Mouse (Mus musculus) embryonic fibroblast, embryonic 13.5 days (primary cell): Measurements from ENCODE around the gene Higd1b. TPM values are rescaled to one million over a fixed set of nuclear protein-coding genes. Genes with fewer than 3 reads are reported as not detected.
A peak's percentile ranks its signal among the peaks of the same experiment; 100 is the strongest.

Experiments used
- H3K27ac ChIP-seq: 2 replicates; pipeline ENCODE4 v1.5.1; 2012; ENCODE audit warnings: low read length, control low read depth, inconsistent platforms; ENCODE audit not compliant: insufficient read depth
- H3K4me1 ChIP-seq: 2 replicates; pipeline ENCODE4 v1.6.1; 2011; ENCODE audit warnings: low read length; ENCODE audit not compliant: control insufficient read depth, insufficient read depth
- H3K4me3 ChIP-seq: 2 replicates; pipeline ENCODE4 v1.5.1; 2011; ENCODE audit warnings: mild to moderate bottlenecking, control low read depth, low read length; ENCODE audit not compliant: insufficient read depth
- CTCF ChIP-seq: IDR thresholded peaks from 2 replicates; pipeline ENCODE4 v1.5.1; 2011; ENCODE audit warnings: mild to moderate bottlenecking, control low read depth, low read length, moderate library complexity, borderline replicate concordance; ENCODE audit not compliant: insufficient read depth
- POLR2A ChIP-seq: IDR thresholded peaks from 2 replicates; pipeline ENCODE4 v1.6.1; 2011; ENCODE audit warnings: low read depth, mild to moderate bottlenecking, control low read depth, low read length, moderate library complexity
- polyA plus RNA-seq: library from polyadenylated mRNA; stranded (reverse); fragments of >200 nt; gene quantifications from 2 replicates; pipeline ENCODE4 v1.2.4, GENCODE M21; 2011; ENCODE audit warnings: low read depth; ENCODE audit not compliant: missing spikeins, insufficient read length

Higd1b gene
- not detected in 2 replicates for polyA plus RNA-seq

DNA sequence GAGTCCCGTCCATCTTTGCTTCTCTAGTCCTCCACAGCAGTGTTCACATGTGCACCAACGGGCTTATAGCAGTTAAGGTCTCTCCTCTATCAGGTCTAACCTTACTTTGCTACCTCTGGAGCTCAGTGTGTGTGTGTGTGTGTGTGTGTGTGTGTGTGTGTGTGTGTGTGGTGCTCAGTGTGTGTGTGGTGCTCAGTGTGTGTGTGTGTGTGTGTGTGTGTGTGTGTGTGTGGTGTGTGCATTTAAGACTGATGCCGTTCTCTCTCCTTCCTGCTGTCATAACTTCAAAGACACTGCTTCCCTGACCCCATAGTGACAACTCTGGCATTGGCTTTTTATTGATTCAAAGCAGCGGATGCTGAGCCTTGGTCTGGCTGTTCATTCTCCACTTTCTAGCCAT lies at the start of gene Higd1b:
Gene Higd1b (plus strand): TSS at position 301 of the 400 bp plus-strand sequence.
- no peaks in the 10 kb centered on the region for H3K4me1 ChIP-seq
- H3K4me3 ChIP-seq: no peak within 1 kb of the TSS
- TF ChIP-seq CTCF (no peak), POLR2A (no peak)
- no peak within 1 kb of the TSS for H3K27ac ChIP-seq

- Histone ChIP-seq H3K4me3 (no peak overlapping the region), H3K27ac (no peak overlapping the region), H3K4me1 (0 out of 2 replicates have a peak, but pooled peaks cover 3% of the 10 kb centered on the region)
- TF ChIP-seq POLR2A: no peak
- TF ChIP-seq CTCF: no peak
Observed at GRCm38 (mm10) chr11:102787688-102788177, 47.9 kb upstream of the Higd1b start.

DNA sequence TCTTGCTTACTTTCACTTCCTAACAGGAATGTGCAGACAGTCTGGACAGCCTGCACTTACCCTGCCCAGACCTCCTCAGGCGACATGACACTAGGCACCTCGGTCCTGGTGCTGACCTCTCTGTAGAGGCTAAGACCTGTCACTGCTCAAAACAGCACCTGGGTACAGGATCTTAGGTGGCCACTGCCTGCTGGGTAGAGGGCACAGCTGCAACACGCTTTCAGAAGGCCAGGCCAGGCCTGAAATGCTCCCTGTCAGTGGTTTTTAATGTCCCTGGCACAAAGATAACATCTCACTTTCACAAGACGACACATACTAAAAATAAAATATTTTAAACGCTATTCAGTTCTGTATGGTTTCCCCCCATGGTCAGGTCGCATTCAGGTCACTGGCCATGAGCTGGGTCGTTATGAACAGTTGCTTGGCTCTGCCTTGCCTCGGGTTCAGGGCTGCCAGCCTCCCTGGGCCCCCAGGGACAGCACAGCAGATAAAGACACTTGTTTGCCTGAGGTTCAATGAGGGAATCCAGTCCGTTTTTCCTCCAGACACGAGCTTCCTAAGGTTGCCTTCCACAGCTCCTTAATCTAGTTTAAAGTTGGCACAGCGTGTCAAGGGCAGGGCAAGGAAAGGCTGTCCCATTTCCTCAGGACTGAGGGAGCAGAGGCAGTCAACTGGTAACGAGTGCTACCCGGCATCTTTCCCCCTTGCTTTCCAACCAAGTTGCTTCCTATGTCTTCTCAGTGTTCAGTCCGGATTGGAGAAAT lies 43.8 kb upstream of the Higd1b start:
- no peak overlapping the region for H3K4me3 ChIP-seq
- no peak overlapping the region for H3K27ac ChIP-seq
- 0 out of 2 replicates have a peak, but pooled peaks cover 3% of the 10 kb centered on the region for H3K4me1 ChIP-seq
- TF ChIP-seq POLR2A: no peak
- no peak for TF ChIP-seq CTCF

GRCm38 (mm10) chr11:102794157-102794556 lies 41.5 kb upstream of the Higd1b start:
- no peak overlapping the region for H3K27ac ChIP-seq
- no peak for TF ChIP-seq CTCF
- no peak for TF ChIP-seq POLR2A
- H3K4me3 ChIP-seq: no peak overlapping the region
- H3K4me1 ChIP-seq: 0 out of 2 replicates have a peak, but pooled peaks cover 3% of the 10 kb centered on the region

DNA sequence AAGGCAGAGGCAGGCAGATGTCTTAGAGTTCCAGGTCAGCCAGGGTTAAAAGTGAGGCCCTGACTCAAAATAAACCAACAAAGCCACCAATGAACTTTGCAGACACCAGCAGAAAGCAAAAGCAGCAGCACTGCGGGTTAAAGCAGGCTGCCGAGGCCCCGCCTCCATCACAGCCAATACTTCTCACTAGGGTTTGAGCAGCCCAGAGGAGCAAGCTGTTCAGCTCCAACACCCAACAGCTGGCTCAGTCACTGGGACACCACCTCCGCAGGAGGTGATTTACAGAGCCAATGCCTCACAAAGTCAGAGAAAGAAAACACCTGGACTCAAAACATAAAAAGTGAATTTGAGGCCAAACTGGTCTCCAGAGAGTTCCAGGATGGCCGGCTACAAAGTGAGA lies 32.2 kb upstream of the Higd1b start:
- no peak for TF ChIP-seq POLR2A
- no peak for TF ChIP-seq CTCF
- no peaks in the 10 kb centered on the region; the same call in 1 of the 2 replicates for H3K4me1 ChIP-seq
- no peak overlapping the region for H3K4me3 ChIP-seq
- no peak overlapping the region for H3K27ac ChIP-seq

DNA sequence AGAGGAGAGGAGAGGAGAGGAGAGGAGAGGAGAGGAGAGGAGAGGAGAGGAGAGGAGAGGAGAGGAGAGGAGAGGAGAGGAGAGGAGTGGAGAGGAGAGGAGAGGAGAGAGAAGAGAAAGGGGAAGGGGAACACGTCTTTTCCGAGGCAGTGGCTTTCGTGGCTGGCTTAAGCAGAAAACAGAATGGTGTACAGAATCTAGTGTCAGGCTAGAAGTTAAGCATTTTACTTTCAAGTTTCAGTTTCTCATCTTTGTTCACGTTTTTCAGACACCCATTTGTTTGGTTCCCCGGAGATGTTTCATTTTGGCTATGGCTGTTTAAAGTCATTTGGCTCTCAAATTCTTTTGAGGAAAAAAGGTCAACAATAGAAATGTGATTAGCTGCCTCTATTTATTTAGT lies 27.4 kb upstream of the Higd1b start:
- no peak overlapping the region for H3K4me3 ChIP-seq
- no peak for TF ChIP-seq POLR2A
- no peak for TF ChIP-seq CTCF
- no peaks in the 10 kb centered on the region; the same call in none of the 2 replicates for H3K4me1 ChIP-seq
- H3K27ac ChIP-seq: no peak overlapping the region

- no peak for TF ChIP-seq CTCF
- no peak for TF ChIP-seq POLR2A
- Histone ChIP-seq H3K4me1 (peaks cover 2% of the 10 kb centered on the region), H3K4me3 (no peak overlapping the region), H3K27ac (no peak overlapping the region)
Observed at GRCm38 (mm10) chr11:102810721-102811485, 24.7 kb upstream of the Higd1b start.

- Histone ChIP-seq H3K27ac (no peak overlapping the region), H3K4me1 (peaks cover 5% of the 10 kb centered on the region), H3K4me3 (no peak overlapping the region)
- TF ChIP-seq CTCF (no peak), POLR2A (no peak)
Observed at GRCm38 (mm10) chr11:102814881-102815280, 20.8 kb upstream of the Higd1b start.

GRCm38 (mm10) chr11:102818121-102819020 lies 17.3 kb upstream of the Higd1b start:
- peak overlapping the region; percentile 58 for H3K27ac ChIP-seq
- TF ChIP-seq POLR2A (no peak), CTCF (no peak)
- H3K4me3 ChIP-seq: peak overlapping the region; percentile 99

GRCm38 (mm10) chr11:102819021-102819782 lies 16.4 kb upstream of the Higd1b start, which contains the start of gene Gjc1:
TSS of gene Gjc1 (minus strand) at chr11:102819700.
- peak within 1 kb of the TSS; percentile 99 for H3K4me3 ChIP-seq
- no peak for TF ChIP-seq CTCF
- peak; percentile 55 for TF ChIP-seq POLR2A
- peaks cover 5% of the 10 kb centered on the region for H3K4me1 ChIP-seq
- peak within 1 kb of the TSS; percentile 58 for H3K27ac ChIP-seq

More at GRCm38 (mm10) chr11:102818121-102819020, 17.3 kb upstream of the Higd1b start:
- H3K4me1 ChIP-seq: peaks cover 5% of the 10 kb centered on the region
